Mouse (Mus musculus) liver, embryonic 14.5 days (tissue): Measurements from ENCODE around the gene Sf3a1.

Experiments
- CTCF ChIP-seq: IDR thresholded peaks from 2 replicates; pipeline ENCODE4 v1.5.1; 2016; ENCODE audit warnings: antibody characterized with exemption, low read depth, control low read depth
- EP300 ChIP-seq: IDR thresholded peaks from 2 replicates; pipeline ENCODE4 v1.6.1; 2016; ENCODE audit warnings: antibody characterized with exemption, low read depth

DNA sequence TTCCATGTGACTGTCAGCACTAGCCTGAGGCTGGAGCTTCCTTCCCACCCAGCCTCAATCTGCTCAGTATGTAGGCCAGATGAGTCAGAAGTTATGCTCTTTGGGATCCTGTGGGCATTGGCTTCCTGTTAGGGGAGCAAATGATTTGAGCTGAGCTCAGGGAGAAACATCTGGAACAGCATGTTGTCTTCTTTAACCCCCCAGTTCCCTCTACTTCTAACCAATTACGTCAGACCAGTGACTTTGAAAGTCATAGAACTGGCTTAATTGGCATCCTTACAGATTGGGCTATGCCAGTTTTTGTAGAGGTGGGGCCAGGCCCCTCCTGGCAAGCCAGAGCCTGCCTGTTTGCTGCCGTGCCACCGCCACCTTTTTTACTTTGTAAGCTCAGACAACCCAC, 30.5 kb downstream of the Sf3a1 start:
- no peak for TF ChIP-seq CTCF
- no peak for TF ChIP-seq EP300
